Mouse (Mus musculus) erythroblast, embryonic 14.5 days (primary cell): Measurements from ENCODE around the gene Cbl.

Experiments used
- GATA1 ChIP-seq: IDR thresholded peaks from 2 replicates; pipeline ENCODE4 v1.6.1; 2012; ENCODE audit warnings: low read length, inconsistent platforms, mixed read lengths
- TAL1 ChIP-seq: IDR thresholded peaks from 3 replicates; pipeline ENCODE4 v1.6.1; 2012; ENCODE audit warnings: low read length, inconsistent platforms, mixed read lengths

GRCm38 (mm10) chr9:44259014-44259413 lies 25.2 kb upstream of the Cbl start:
- no peak for TF ChIP-seq GATA1
- no peak for TF ChIP-seq TAL1
